ENCODE assay signal across 21 mouse cellular contexts in genomic region chr11:46110156-46110944, GRCm38 (mm10). TPM values are rescaled to one million over a fixed set of nuclear protein-coding genes. Genes with fewer than 3 reads are reported as not detected.
DNase-seq lines count a peak whose midpoint lies in the region; ATAC-seq and TF ChIP-seq lines count a peak whose summit lies in the region.
"Had no signal": no experiment of that assay in that cellular context is flagged by ENCODE, and none has a peak within 500 bp of the region (broad histone marks: within the 10 kb centered on the region; RNA-seq: fewer than 3 reads in every experiment).

No protein-coding gene starts in this region.

- no peaks in the 10 kb centered on the region for H3K9me3 ChIP-seq in heart, embryonic 11.5 days (replicated peaks; ENCODE audit: control insufficient read depth, low read length)
- no peaks in the 10 kb centered on the region for H3K9me3 ChIP-seq in heart, embryonic 14.5 days (ENCODE audit: control insufficient read depth, low read length)
- H3K9me3 ChIP-seq: G1E; limb, embryonic 10.5 days; liver, embryonic 12.5 days had no signal

- peak; percentile 22 to 30 for DNase-seq in cerebellum, adult 18-20 months
- DNase-seq in cerebellum, postnatal 4 days (ENCODE audit: low spot score in 2 of 2) = no peak
- peak; percentile 71 to 83 for DNase-seq in heart, adult 18-20 months
- DNase-seq in brain, embryonic 14.5 days (ENCODE audit: low read depth) = peak; percentile 39
- DNase-seq in left cerebral cortex, postnatal 10 days (ENCODE audit: extremely low spot score in 1 of 2, low spot score in 2 of 2) = no peak
- DNase-seq in thymus, postnatal 0 days (ENCODE audit: low spot score) = no peak
- DNase-seq: forebrain, postnatal 0 days; midbrain, embryonic 14.5 days; retina, postnatal 1 day; thymus, postnatal 4 days had no signal

- H3K27ac ChIP-seq in heart, embryonic 11.5 days (ENCODE audit: low read depth, low read length) = no peak overlapping the region
- peak overlapping the region; percentile 69 to 72 for H3K27ac ChIP-seq in heart, embryonic 14.5 days (replicated peaks in 1 of 2; ENCODE audit: control insufficient read depth in 1 of 2, insufficient read depth in 1 of 2, low read depth in 2 of 2, low read length in 2 of 2)
- H3K27ac ChIP-seq: kidney, postnatal 0 days; limb, embryonic 10.5 days; liver, embryonic 12.5 days had no signal

- WGBS in heart, embryonic 11.5 days (ENCODE audit: insufficient replicate concordance) = 69% methylated on average over 8 of the region's 8 CpGs
- WGBS in heart, embryonic 14.5 days = 62% methylated on average over 8 of the region's 8 CpGs

- ATAC-seq in heart, embryonic 11.5 days (replicated peaks; ENCODE audit: insufficient number of reproducible peaks, low FRiP score, low TSS enrichment) = no peak
- ATAC-seq in heart, embryonic 14.5 days (ENCODE audit: insufficient number of reproducible peaks, insufficient read depth, low FRiP score, low read depth) = peak; percentile 49; the same call in 1 of the 2 replicates
- ATAC-seq: CD4-positive, CD25-positive, alpha-beta regulatory T cell, adult 4 months; forebrain, postnatal 0 days; intestine, postnatal 0 days; liver, embryonic 12.5 days had no signal

- no peaks in the 10 kb centered on the region for H3K27me3 ChIP-seq in heart, embryonic 11.5 days (ENCODE audit: control insufficient read depth, insufficient read depth, low read length)
- H3K27me3 ChIP-seq in heart, embryonic 14.5 days (ENCODE audit: control insufficient read depth, insufficient read depth, low read length) = no peaks in the 10 kb centered on the region
- H3K27me3 ChIP-seq: liver, embryonic 12.5 days had no signal

- peaks cover 4% of the 10 kb centered on the region; the same call in 1 of the 2 replicates for H3K36me3 ChIP-seq in heart, embryonic 11.5 days (ENCODE audit: control insufficient read depth, insufficient read depth, low read length)
- H3K36me3 ChIP-seq in heart, embryonic 14.5 days (ENCODE audit: control insufficient read depth, insufficient read depth, low read length) = peaks cover 66% of the 10 kb centered on the region
- H3K36me3 ChIP-seq: G1E; liver, embryonic 12.5 days had no signal

- H3K9ac ChIP-seq in heart, embryonic 11.5 days (ENCODE audit: low read depth, low read length) = no peak overlapping the region
- H3K9ac ChIP-seq in heart, embryonic 14.5 days (ENCODE audit: low read length) = no peak overlapping the region
- H3K9ac ChIP-seq: forebrain, postnatal 0 days; liver, embryonic 12.5 days had no signal

- H3K4me2 ChIP-seq in heart, embryonic 11.5 days = no peak overlapping the region
- H3K4me2 ChIP-seq in heart, embryonic 14.5 days (ENCODE audit: low read length) = peak overlapping the region; percentile 6; the same call in 1 of the 2 replicates
- H3K4me2 ChIP-seq: liver, embryonic 12.5 days had no signal

- intact Hi-C loops in left cerebral cortex, postnatal 10 days (cut with DNase I) = no loop called here

- no peak for TF ChIP-seq POLR2A in brain, embryonic 14.5 days (IDR thresholded peaks at IDR 0.05; ENCODE audit: borderline replicate concordance, extremely low read depth, insufficient read depth, insufficient read length, poor library complexity, severe bottlenecking)

- no peak overlapping the region for H3K4me3 ChIP-seq in heart, embryonic 11.5 days (ENCODE audit: low read depth, low read length)
- H3K4me3 ChIP-seq in heart, embryonic 14.5 days (ENCODE audit: control insufficient read depth in 1 of 2, insufficient read depth in 1 of 2, low read depth in 1 of 2, low read length in 2 of 2) = no peak overlapping the region
- H3K4me3 ChIP-seq: limb, embryonic 10.5 days; liver, embryonic 12.5 days had no signal

- TF ChIP-seq CTCF in brain, embryonic 14.5 days (IDR thresholded peaks at IDR 0.05; ENCODE audit: borderline replicate concordance, extremely low read depth, insufficient read depth, insufficient read length) = no peak

- peaks cover 6% of the 10 kb centered on the region; the same call in 1 of the 2 replicates for H3K4me1 ChIP-seq in heart, embryonic 11.5 days (ENCODE audit: control insufficient read depth, insufficient read depth, low read length)
- peaks cover 6 to 19% of the 10 kb centered on the region in 2 experiments for H3K4me1 ChIP-seq in heart, embryonic 14.5 days (ENCODE audit: control insufficient read depth in 2 of 2, insufficient read depth in 2 of 2, low read length in 2 of 2)
- H3K4me1 ChIP-seq: limb, embryonic 10.5 days; liver, embryonic 12.5 days had no signal

RNA-seq across cellular contexts. Expression of gene Adam19, which starts 54.6 kb away (rescaled TPM):
- total RNA-seq in heart, adult 18-20 months (2021) = 10 to 100 TPM; 48.1 to 54.5 TPM
- polyA plus RNA-seq in heart, embryonic 11.5 days (2014; fragmentation: Nextera tagmentation; extraction: Ambion mirVana) = 24.4 and 31.7 TPM in 2 replicates
- polyA plus RNA-seq in brain, embryonic 14.5 days (2012; rRNA removed) = 15.5 and 22.8 TPM in 2 replicates
- 21.1 and 22.7 TPM in 2 replicates for polyA plus RNA-seq in heart, embryonic 14.5 days (2014; fragmentation: Nextera tagmentation; extraction: Ambion mirVana)
- 10 to 100 TPM; 30.6 to 35.1 TPM for total RNA-seq in left cerebral cortex, postnatal 10 days (2021)
- 6.5 and 6.7 TPM in 2 replicates for polyA plus RNA-seq in thymus, postnatal 0 days (2015; fragmentation: Nextera tagmentation; extraction: Ambion mirVana)
- polyA plus RNA-seq: G1E had no signal

RNA-seq across cellular contexts. Expression of gene Nipal4, which starts 56.0 kb away (rescaled TPM):
- not detected for total RNA-seq in heart, adult 18-20 months (2021)
- 12.2 and 18.2 TPM in 2 replicates for polyA plus RNA-seq in heart, embryonic 11.5 days (2014; fragmentation: Nextera tagmentation; extraction: Ambion mirVana)
- 0.59 and 0.83 TPM in 2 replicates for polyA plus RNA-seq in brain, embryonic 14.5 days (2012; rRNA removed)
- polyA plus RNA-seq in heart, embryonic 14.5 days (2014; fragmentation: Nextera tagmentation; extraction: Ambion mirVana) = 9.5 and 11.0 TPM in 2 replicates
- 1 to 10 TPM in 1 of 2 experiments, under 1 TPM in 1; 0.53 to 1.3 TPM for total RNA-seq in left cerebral cortex, postnatal 10 days (2021)
- polyA plus RNA-seq in thymus, postnatal 0 days (2015; fragmentation: Nextera tagmentation; extraction: Ambion mirVana) = 0.09 and 0.13 TPM in 2 replicates
- total RNA-seq: adrenal gland, adult 18-20 months; G1E; gastrocnemius, adult 18-20 months; megakaryocyte progenitor cell, adult 5-6 weeks had no signal
- polyA plus RNA-seq: G1E had no signal

RNA-seq across cellular contexts. Expression of gene Gm12166, which starts 58.2 kb away (rescaled TPM):
- 1 to 10 TPM; 1.0 to 2.9 TPM for total RNA-seq in heart, adult 18-20 months (2021)
- polyA plus RNA-seq in heart, embryonic 11.5 days (2014; fragmentation: Nextera tagmentation; extraction: Ambion mirVana) = 2.4 and 9.0 TPM in 2 replicates
- polyA plus RNA-seq in brain, embryonic 14.5 days (2012; rRNA removed) = 4.6 and 6.3 TPM in 2 replicates
- polyA plus RNA-seq in heart, embryonic 14.5 days (2014; fragmentation: Nextera tagmentation; extraction: Ambion mirVana) = 4.6 and 4.9 TPM in 2 replicates
- 1 to 10 TPM; 3.1 to 3.3 TPM for total RNA-seq in left cerebral cortex, postnatal 10 days (2021)
- 9.7 and 9.8 TPM in 2 replicates for polyA plus RNA-seq in thymus, postnatal 0 days (2015; fragmentation: Nextera tagmentation; extraction: Ambion mirVana)

Comparison
In these comparisons a context has a peak if more than half of its experiments do, and no peak if none do; other contexts are left out.
1. DNase-seq: peak in cerebellum, adult 18-20 months (2 of 2), heart, adult 18-20 months (2 of 2) and brain, embryonic 14.5 days (single experiment); none in cerebellum, postnatal 4 days (0 of 2), left cerebral cortex, postnatal 10 days (0 of 2) and thymus, postnatal 0 days (single experiment).